Mouse (Mus musculus): Measurements from ENCODE around the gene Coa7.

DNA sequence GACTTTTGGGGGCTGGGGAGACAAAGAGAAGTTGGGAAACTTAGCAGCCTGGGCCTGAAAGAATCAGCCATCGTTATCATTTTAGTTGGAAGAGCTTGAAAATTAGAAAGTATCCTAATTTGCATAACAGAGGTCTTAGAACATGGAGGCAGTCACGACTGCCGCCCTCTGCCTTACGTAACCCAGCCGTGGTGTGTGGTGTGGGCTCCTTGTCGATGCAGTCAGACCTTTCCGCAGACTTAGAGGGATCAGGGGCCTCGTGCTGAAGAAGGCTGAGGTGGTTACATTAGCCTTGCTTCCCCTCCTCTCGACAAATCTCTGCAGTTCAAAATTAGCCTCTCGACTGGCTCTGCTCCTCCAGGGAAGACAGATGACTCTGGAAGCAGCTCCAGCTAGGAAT is 10.9 kb downstream of the Coa7 start:
- TF ChIP-seq POLR2A (IDR thresholded peaks at IDR 0.05; ENCODE audit: insufficient read depth, low read depth, low read length) (no peak), CTCF (IDR thresholded peaks at IDR 0.05) (no peak)

Measured in heart, adult 2 months (tissue).